Mouse (Mus musculus) heart, embryonic 15.5 days (tissue): Measurements from ENCODE around the gene Fam185a. TPM values are rescaled to one million over a fixed set of nuclear protein-coding genes. Genes with fewer than 3 reads are reported as not detected.

ENCODE experiments used
- ATAC-seq: fragments of 200-750 bp; cut with Nextera tagmentation; replicated peaks from 2 replicates; pipeline ENCODE4 v1.8.0; 2017; ENCODE audit warnings: low read depth, moderate TSS enrichment; ENCODE audit not compliant: insufficient number of reproducible peaks, insufficient read depth, low FRiP score
- H3K27ac ChIP-seq: fragments of 300-500 bp; sonication (generic); 2 replicates; pipeline ENCODE4 v1.5.1; 2015; ENCODE audit warnings: mild to moderate bottlenecking, inconsistent platforms
- H3K27me3 ChIP-seq: fragments of 300-500 bp; sonication (generic); 2 replicates; pipeline ENCODE4 v1.6.1; 2015; ENCODE audit warnings: inconsistent platforms
- H3K36me3 ChIP-seq: fragments of 300-500 bp; sonication (generic); 2 replicates; pipeline ENCODE4 v1.6.1; 2015; ENCODE audit warnings: mild to moderate bottlenecking, inconsistent platforms
- H3K4me1 ChIP-seq: fragments of 300-500 bp; sonication (generic); replicated peaks from 2 replicates; pipeline ENCODE4 v1.6.1; 2015; ENCODE audit warnings: inconsistent platforms
- H3K4me2 ChIP-seq: fragments of 300-500 bp; sonication (generic); 2 replicates; pipeline ENCODE4 v1.6.1; 2015; ENCODE audit warnings: inconsistent platforms, mild to moderate bottlenecking, moderate library complexity
- H3K4me3 ChIP-seq: fragments of 300-500 bp; sonication (generic); 2 replicates; pipeline ENCODE4 v1.5.1; 2015; ENCODE audit warnings: mild to moderate bottlenecking, inconsistent platforms
- H3K9ac ChIP-seq: fragments of 300-500 bp; sonication (generic); 2 replicates; pipeline ENCODE4 v1.6.1; 2015; ENCODE audit warnings: mild to moderate bottlenecking, inconsistent platforms
- H3K9me3 ChIP-seq: fragments of 300-500 bp; sonication (generic); replicated peaks from 2 replicates; pipeline ENCODE4 v1.6.1; 2016; ENCODE audit warnings: inconsistent platforms
- WGBS: fragments of 180-500 bp; shearing (Covaris S2); methylation state at CpG from one replicate; pipeline ENCODE4 v1.1.7; 2015; ENCODE audit warnings: mixed read lengths; 5-methylcytosine and 5-hydroxymethylcytosine counted together
- polyA plus RNA-seq: library from polyadenylated mRNA; unstranded; fragments of >200 nt; fragmentation: Nextera tagmentation; extraction: Ambion mirVana; gene quantifications from 2 replicates; pipeline ENCODE4 v1.2.1, GENCODE M21; 2015

Fam185a gene
- polyA plus RNA-seq: 8.4 and 8.5 TPM in 2 replicates

DNA sequence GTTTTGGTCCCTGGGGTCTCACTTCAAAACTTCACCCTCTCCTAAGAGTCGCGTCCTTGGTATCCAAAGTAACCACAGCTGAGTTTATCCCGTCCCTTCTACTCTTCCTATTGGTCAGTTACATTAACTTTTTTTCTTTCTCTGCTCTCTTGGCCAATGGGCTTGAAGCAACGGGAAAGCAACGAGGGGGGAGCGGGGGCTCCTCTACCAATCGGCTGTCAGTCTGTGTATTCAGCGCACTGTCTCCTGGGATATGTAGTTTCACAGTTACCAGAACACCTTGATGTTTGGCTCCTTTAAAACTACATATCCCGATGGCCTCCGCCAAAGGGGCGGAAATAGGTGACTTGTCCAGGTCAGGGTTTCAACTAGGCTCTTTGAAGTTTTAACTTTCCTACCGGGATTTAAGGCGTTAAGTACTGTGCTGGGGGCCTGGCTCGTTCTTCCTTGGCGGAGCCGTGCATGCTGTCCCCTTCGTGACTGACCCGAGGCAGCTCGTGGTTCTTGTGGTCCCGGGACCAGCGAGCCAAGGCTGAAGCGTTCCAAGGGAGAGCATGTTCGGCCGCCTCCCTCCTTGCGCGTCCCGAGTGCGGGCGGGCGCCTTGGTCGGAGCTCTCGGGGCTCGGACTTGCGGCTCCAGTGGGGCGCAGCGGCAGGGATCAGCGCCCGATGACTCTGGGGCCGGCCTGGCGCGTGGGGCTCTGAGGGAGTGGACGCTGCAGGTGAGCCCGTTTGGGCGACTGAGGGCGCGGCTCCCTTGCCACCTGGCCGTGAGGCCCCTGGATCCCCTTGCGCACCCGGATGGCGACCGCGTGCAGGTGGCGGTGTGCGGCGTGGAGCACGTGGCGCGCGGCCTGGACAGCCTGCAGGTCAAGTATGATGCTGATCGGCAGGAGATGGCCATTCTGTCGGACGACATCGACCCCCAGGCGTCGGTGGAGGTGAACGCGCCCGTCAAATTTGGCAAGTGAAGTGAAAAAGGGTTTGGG, at the start of gene Fam185a, which contains the start of gene Ccdc146:
Gene Fam185a, plus strand, starts transcription at position 345 of the 989 bp plus-strand sequence.
Gene Ccdc146, minus strand, starts transcription at position 64 of the 989 bp plus-strand sequence.
- Histone ChIP-seq H3K4me3 (peak within 1 kb of the TSS; percentile 68), H3K4me2 (peak within 1 kb of the TSS; percentile 94), H3K9me3 (no peaks in the 10 kb centered on the region), H3K27ac (peak within 1 kb of the TSS; percentile 52), H3K36me3 (no peaks in the 10 kb centered on the region), H3K9ac (peak within 1 kb of the TSS; percentile 70), H3K27me3 (no peaks in the 10 kb centered on the region), H3K4me1 (peaks cover 14% of the 10 kb centered on the region)
- ATAC-seq: peak; percentile 100
- under 1% methylated on average over 68 of the region's 68 CpGs for WGBS

DNA sequence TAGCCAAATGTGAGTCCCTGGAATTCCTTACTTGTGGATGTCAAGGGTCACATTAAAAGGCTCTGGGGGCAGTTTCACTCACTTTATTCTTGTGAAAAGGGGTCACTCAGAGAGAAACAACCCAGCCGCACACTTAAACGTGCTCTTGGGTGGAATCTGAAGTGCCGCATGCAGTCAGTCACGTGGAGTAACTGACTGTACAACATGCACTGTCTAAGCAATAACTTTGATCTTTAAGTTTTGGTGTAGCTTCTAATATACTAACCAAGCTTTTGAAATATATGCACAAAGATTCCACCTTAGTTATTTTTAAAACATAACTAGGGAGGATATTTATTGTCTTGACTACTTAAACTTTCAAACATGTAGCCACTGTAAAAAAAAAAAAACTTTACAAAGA, 47.8 kb upstream of the Fam185a start:
- Histone ChIP-seq H3K4me3 (no peak overlapping the region), H3K9ac (no peak overlapping the region), H3K9me3 (no peaks in the 10 kb centered on the region), H3K36me3 (no peaks in the 10 kb centered on the region), H3K27me3 (no peaks in the 10 kb centered on the region), H3K4me1 (peaks cover 10% of the 10 kb centered on the region), H3K4me2 (no peak overlapping the region), H3K27ac (no peak overlapping the region)
- WGBS: 49% methylated on average over 4 of the region's 4 CpGs
- no peak for ATAC-seq

DNA sequence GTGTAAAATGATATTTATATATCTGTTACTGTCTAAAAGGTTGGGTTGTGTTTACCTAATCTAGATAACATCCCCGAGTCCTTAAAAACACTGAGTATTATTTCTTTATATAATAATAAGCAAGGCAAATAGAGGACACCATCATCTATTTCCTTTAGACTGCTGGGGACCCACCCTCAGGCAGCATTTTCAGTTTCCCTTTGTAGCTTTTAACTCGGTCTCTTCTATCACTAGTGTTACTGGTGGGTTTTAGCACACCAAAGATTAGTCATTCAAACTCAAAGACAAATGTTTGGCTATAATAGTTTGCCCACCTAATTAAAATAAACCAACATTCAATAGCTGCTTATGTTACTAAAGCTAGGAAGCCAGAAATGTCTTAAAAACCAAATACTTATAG, 46.4 kb upstream of the Fam185a start:
- ATAC-seq: no peak
- Histone ChIP-seq H3K4me2 (no peak overlapping the region), H3K27ac (no peak overlapping the region), H3K4me1 (peaks cover 18% of the 10 kb centered on the region), H3K9me3 (no peaks in the 10 kb centered on the region), H3K4me3 (no peak overlapping the region), H3K27me3 (no peaks in the 10 kb centered on the region), H3K36me3 (no peaks in the 10 kb centered on the region), H3K9ac (no peak overlapping the region)
- WGBS: 67% methylated on average over 2 of the region's 2 CpGs

DNA sequence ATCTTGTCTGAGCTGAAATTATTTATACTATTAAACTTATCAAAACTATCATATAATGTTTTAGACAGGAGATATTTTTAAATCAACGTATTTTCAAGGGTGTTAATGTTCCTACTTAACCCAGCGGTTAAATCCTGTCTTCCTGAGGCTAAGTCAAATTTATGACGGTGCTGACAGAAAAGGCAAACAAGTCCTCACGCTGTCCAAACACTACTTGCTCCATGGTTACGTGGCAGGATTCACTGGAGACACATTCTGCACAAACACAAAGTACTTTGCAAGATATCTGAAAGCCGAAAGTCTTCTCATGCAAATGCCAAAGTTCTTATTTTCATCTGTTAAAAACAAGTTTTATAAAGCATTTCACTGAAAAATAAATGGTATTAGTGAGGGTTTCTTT, 42.8 kb upstream of the Fam185a start:
- Histone ChIP-seq H3K36me3 (no peaks in the 10 kb centered on the region), H3K4me2 (no peak overlapping the region), H3K27me3 (no peaks in the 10 kb centered on the region), H3K27ac (no peak overlapping the region), H3K9me3 (no peaks in the 10 kb centered on the region), H3K9ac (no peak overlapping the region), H3K4me1 (peaks cover 26% of the 10 kb centered on the region), H3K4me3 (no peak overlapping the region)
- 51% methylated on average over 6 of the region's 6 CpGs for WGBS
- ATAC-seq: no peak

DNA sequence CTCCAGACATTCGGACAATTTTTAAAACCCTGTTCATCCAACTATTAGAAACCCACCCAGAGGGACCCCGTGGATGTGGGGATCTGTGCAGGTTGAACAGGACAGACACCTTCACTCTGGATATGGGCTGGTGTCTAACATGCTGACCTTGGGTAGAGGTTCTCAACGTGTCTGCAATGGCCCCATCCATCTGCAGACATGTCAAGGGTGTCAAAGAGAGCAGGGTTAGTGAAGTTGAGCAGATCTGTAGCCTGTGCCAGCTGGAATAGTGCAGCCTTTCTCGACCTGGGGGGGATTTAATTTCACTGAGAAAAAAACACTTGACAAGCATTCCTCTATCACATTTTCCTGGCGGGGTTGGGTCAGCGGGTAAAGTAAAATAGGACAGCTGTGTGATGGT, 42.1 kb upstream of the Fam185a start:
- Histone ChIP-seq H3K4me2 (no peak overlapping the region), H3K27ac (peak overlapping the region; percentile 58; the same call in 1 of the 2 replicates), H3K27me3 (no peaks in the 10 kb centered on the region), H3K9me3 (no peaks in the 10 kb centered on the region), H3K9ac (no peak overlapping the region), H3K4me1 (peaks cover 26% of the 10 kb centered on the region), H3K36me3 (no peaks in the 10 kb centered on the region), H3K4me3 (no peak overlapping the region)
- 38% methylated on average over 6 of the region's 6 CpGs for WGBS
- 0 out of 2 replicates have a peak, but pooled peaks have one; percentile 34 for ATAC-seq

DNA sequence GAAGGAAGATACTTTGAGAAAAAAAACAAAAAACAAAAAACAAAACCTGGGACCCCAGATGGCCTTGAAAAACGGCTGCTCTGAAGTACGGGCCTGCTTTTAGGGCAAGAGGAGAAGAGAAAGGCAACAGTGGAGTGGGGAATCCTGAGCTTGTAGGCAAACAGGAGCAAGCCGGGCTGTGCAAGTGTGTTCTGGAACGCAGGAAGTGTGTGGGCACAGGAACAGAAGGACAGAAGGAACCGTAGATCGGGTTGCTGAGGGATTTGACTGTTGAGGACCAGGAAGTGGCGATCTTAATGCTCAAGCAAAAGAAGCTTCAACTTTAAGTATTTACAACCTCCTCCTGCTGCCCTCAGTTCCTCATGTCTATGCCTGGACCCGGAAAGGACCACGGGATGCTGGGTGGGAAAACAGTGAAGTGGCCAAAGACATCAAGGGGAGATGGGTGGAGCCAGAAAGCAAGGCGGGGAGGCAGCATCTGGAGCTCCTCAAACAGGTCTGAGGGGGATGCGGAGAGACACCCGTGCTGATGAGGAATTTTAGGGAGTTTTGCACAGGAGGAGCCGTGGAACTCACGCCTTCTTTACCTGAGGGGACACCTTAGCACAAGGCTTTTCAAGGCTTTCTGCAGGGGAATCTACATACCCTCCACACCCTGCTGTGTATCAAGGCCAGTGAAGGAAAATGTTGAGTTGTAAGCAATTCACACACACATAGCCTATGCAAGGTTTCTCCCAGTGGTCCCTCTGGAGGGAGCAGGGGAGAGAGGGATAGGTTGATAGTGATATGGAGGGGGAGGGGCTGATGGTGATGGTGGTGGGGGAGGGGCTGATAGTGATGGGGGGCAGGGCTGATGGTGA, 41.1 kb upstream of the Fam185a start:
- Histone ChIP-seq H3K4me3 (no peak overlapping the region), H3K4me1 (peaks cover 26% of the 10 kb centered on the region), H3K4me2 (0 out of 2 replicates have a peak overlapping the region, but pooled peaks have one; percentile 6), H3K9ac (no peak overlapping the region), H3K9me3 (no peaks in the 10 kb centered on the region), H3K36me3 (no peaks in the 10 kb centered on the region), H3K27ac (peak overlapping the region; percentile 58), H3K27me3 (no peaks in the 10 kb centered on the region)
- 37% methylated on average over 14 of the region's 14 CpGs for WGBS
- ATAC-seq: no peak

DNA sequence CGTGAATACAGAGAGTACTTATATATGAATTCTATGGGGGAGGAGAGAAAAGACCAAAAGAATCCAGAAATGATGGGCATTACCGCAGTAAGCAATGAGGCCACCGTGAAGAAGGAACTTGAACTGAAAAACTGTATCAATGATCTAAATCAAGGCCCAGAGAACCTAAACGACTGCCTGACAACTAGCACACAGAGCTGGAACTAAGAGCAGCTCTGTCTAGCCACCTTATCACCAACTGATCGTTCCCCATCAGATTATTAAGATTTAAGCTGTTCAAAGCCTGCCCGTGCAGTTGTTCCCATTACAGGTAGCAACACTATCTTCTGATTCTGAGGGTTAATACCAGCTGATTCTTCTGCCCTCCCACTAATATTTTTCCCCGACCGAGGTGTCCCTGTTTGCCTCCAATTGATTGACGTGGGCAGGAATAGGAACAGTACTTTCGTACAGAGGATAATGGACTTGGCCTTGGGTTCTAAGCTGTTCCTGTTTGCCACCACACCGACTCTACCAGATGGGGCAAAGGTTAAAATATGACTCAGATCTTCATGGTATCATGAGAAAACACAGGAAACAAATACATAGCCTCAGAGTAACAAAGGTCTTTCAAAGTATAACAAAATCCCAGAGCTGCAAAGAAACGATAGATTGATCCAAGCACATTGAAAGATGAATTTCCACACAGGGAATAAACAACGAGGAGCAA, 40.4 kb upstream of the Fam185a start:
- H3K27ac ChIP-seq: no peak overlapping the region
- WGBS: 73% methylated on average over 13 of the region's 13 CpGs
- H3K9me3 ChIP-seq: no peaks in the 10 kb centered on the region
- H3K36me3 ChIP-seq: no peaks in the 10 kb centered on the region
- H3K4me1 ChIP-seq: peaks cover 22% of the 10 kb centered on the region
- ATAC-seq: no peak
- H3K4me3 ChIP-seq: no peak overlapping the region
- H3K27me3 ChIP-seq: no peaks in the 10 kb centered on the region
- no peak overlapping the region for H3K4me2 ChIP-seq
- H3K9ac ChIP-seq: no peak overlapping the region

DNA sequence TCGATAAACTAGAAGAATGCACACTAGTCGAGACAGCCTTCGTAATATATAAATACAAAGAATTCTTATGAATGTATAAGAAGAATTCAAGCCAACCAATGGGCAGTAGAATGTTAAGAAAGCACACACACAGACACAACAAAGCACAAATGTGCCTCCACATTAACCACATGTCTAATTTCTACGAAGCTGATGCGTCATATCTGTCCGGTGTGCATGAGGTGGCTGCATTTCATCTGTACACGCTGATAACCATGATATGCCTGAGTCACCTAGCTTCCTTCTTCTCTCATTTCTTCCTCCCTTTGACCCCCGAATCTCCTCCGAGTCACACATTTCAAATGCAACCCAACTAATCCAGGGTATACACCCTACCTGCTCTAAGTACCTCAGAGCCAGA, 39.8 kb upstream of the Fam185a start:
- no peak overlapping the region for H3K27ac ChIP-seq
- no peaks in the 10 kb centered on the region for H3K27me3 ChIP-seq
- H3K4me1 ChIP-seq: peaks cover 21% of the 10 kb centered on the region
- no peak for ATAC-seq
- H3K4me2 ChIP-seq: no peak overlapping the region
- WGBS: 85% methylated on average over 9 of the region's 9 CpGs
- no peak overlapping the region for H3K9ac ChIP-seq
- no peaks in the 10 kb centered on the region for H3K36me3 ChIP-seq
- H3K9me3 ChIP-seq: no peaks in the 10 kb centered on the region
- no peak overlapping the region for H3K4me3 ChIP-seq

DNA sequence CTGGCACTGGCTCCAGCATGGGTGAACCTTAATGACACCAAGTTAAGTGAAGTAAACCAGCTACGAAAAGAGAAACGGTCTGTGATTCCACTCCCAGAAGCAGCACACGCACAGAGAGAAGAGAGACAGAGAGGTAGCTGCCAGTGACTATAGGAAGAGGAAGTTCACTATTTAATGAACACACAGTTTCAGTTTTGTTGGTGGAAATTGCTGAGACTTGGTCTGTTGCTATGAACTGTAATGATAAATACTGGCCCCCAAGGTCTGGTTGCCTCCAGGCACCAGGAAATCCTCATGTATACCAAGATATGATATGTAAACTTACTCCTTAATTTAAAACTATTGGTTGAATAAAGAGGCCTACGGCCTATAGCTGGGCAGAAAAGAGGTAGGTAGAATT, 38.3 kb upstream of the Fam185a start:
- H3K4me2 ChIP-seq: no peak overlapping the region
- H3K4me3 ChIP-seq: no peak overlapping the region
- H3K36me3 ChIP-seq: no peaks in the 10 kb centered on the region
- no peak for ATAC-seq
- H3K4me1 ChIP-seq: peaks cover 24% of the 10 kb centered on the region
- H3K9me3 ChIP-seq: no peaks in the 10 kb centered on the region
- no peak overlapping the region for H3K27ac ChIP-seq
- WGBS: 58% methylated on average over 4 of the region's 4 CpGs
- no peak overlapping the region for H3K9ac ChIP-seq
- no peaks in the 10 kb centered on the region for H3K27me3 ChIP-seq

DNA sequence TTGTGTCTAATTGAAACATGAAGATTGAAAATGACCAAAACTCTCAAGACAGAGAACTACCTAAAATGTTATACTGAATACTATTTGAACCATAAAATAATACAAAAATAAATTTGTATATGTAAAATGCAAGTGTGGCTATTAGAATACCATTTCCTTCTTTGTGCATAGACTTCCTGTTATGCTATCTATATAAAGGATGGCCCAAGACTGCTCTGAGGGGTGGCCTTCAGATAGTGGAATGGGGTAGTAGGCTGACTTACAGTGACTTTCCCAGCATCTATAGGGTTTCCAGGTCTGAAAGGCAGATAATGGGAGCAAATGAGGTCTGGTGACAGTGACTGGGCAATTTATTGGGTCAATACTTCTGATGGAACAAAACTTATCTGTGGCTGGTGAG, 37.4 kb upstream of the Fam185a start:
- Histone ChIP-seq H3K4me1 (peaks cover 30% of the 10 kb centered on the region), H3K36me3 (no peaks in the 10 kb centered on the region), H3K9me3 (no peaks in the 10 kb centered on the region), H3K4me3 (no peak overlapping the region), H3K9ac (no peak overlapping the region), H3K27ac (no peak overlapping the region), H3K27me3 (no peaks in the 10 kb centered on the region), H3K4me2 (no peak overlapping the region)
- ATAC-seq: no peak

DNA sequence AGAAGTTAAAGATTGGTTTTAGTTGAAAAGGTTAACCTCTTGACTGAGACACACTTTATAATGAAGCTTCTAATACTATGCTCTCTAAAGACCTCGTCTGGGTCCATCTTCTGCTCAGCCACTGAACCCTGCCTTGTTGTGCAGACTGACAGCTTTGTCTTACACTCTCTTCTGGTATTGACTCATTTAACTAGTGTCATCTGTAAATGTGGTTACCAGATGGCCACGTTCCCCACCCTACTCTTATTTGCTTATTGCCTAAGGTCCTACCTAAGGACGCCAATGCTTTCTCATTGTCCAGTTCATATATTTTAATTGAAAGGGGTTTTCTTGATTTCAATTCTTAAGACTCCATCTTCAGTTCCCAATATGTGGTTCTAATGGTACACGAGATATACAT, 35.9 kb upstream of the Fam185a start:
- Histone ChIP-seq H3K27me3 (no peaks in the 10 kb centered on the region), H3K9ac (no peak overlapping the region)
- WGBS: 82% methylated on average over 4 of the region's 4 CpGs

More for the DNA sequence above, 35.9 kb upstream of the Fam185a start:
- H3K4me1 ChIP-seq: peaks cover 15% of the 10 kb centered on the region
- no peak for ATAC-seq
- H3K4me2 ChIP-seq: no peak overlapping the region
- H3K9me3 ChIP-seq: no peaks in the 10 kb centered on the region
- no peak overlapping the region for H3K4me3 ChIP-seq
- H3K36me3 ChIP-seq: no peaks in the 10 kb centered on the region
- no peak overlapping the region for H3K27ac ChIP-seq
